Mouse (Mus musculus): ENCODE measurements around the gene Alpk1.

DNA sequence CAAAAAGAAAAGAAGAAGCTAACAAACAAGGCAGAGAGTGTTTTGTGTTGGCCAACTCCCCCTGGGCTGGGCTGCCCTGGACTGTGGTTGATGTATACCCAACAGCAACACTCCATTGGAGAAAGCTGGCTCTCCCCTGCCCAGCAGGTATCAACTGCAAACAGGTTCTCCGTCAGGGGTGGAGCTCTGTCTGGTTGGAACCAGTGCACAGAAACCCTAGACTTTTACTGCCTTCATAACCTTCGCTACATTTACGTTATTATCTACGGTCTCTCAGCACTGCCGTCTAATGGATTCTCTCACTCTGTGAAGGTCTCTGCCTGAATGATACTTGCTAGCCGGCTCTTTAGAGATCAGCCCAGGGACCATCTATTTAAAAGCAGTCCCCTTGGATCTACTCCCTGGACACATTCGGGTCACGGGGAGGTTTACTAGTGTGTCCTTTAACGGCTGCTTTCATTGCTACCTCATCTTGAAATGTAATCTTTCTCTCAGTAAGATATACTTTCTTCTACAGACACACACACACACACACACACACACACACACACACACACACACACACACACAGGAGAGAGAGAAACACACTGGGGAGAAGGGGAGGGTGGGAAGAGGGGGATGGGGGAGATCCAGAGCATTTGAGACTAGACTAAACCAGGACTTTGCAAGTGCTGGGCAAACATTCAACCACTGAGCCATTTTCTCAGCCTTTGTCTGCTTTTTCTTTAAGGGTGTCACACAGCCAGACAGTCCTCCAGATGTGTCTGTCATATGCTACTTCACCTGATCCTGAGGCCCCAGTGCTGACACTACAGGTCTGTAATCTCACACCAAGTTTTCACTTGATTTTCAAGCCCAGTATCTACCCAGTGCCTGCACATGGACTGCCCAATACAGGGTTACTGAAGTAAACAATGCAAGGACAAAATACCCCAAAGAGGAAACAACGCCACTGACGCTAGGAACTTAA, 38.7 kb upstream of the Alpk1 start:
- TF ChIP-seq CTCF (IDR thresholded peaks at IDR 0.05; ENCODE audit: borderline replicate concordance, control insufficient read depth, extremely low read depth, insufficient read depth, low read length, poor library complexity) (no peak), POLR2A (IDR thresholded peaks at IDR 0.05; ENCODE audit: control insufficient read depth, extremely low read depth, insufficient read depth, low read length, poor library complexity) (no peak)
